Mouse (Mus musculus) embryonic facial prominence, embryonic 12.5 days (tissue): ENCODE results near the gene Tgds. TPM values are rescaled to one million over a fixed set of nuclear protein-coding genes. Genes with fewer than 3 reads are reported as not detected.

Experiments used
- ATAC-seq: fragments of 200-750 bp; cut with Nextera tagmentation; 2 replicates; pipeline ENCODE4 v1.8.0; 2017; ENCODE audit not compliant: insufficient number of reproducible peaks, insufficient read depth, low FRiP score, low TSS enrichment
- H3K27ac ChIP-seq: fragments of 300-500 bp; sonication (generic); 2 replicates; pipeline ENCODE4 v1.5.1; 2016; ENCODE audit warnings: mild to moderate bottlenecking
- H3K27me3 ChIP-seq: fragments of 300-500 bp; sonication (generic); 2 replicates; pipeline ENCODE4 v1.6.1; 2016; ENCODE audit warnings: mild to moderate bottlenecking, moderate library complexity
- H3K36me3 ChIP-seq: fragments of 300-500 bp; sonication (generic); 2 replicates; pipeline ENCODE4 v1.6.1; 2016; ENCODE audit warnings: mild to moderate bottlenecking
- H3K4me1 ChIP-seq: fragments of 300-500 bp; sonication (generic); 2 replicates; pipeline ENCODE4 v1.6.1; 2016
- H3K4me2 ChIP-seq: fragments of 300-500 bp; sonication (generic); replicated peaks from 2 replicates; pipeline ENCODE4 v1.6.1; 2016; ENCODE audit warnings: mild to moderate bottlenecking, moderate library complexity
- H3K4me3 ChIP-seq: fragments of 300-500 bp; sonication (generic); 2 replicates; pipeline ENCODE4 v1.5.1; 2016; ENCODE audit warnings: mild to moderate bottlenecking
- H3K9ac ChIP-seq: fragments of 300-500 bp; sonication (generic); 2 replicates; pipeline ENCODE4 v1.6.1; 2016; ENCODE audit warnings: mild to moderate bottlenecking, moderate library complexity
- H3K9me3 ChIP-seq: fragments of 300-500 bp; sonication (generic); 2 replicates; pipeline ENCODE4 v1.6.1; 2016; ENCODE audit warnings: mild to moderate bottlenecking, moderate library complexity
- WGBS: fragments of 180-500 bp; shearing (Covaris S2); methylation state at CpG from one replicate; pipeline ENCODE4 v1.1.7; 2016; 5-methylcytosine and 5-hydroxymethylcytosine counted together
- polyA plus RNA-seq: library from polyadenylated mRNA; unstranded; fragments of >200 nt; fragmentation: Nextera tagmentation; extraction: Ambion mirVana; gene quantifications from 2 replicates; pipeline ENCODE4 v1.2.1, GENCODE M21; 2016

Tgds gene
- polyA plus RNA-seq: 36.3 and 37.8 TPM in 2 replicates

DNA sequence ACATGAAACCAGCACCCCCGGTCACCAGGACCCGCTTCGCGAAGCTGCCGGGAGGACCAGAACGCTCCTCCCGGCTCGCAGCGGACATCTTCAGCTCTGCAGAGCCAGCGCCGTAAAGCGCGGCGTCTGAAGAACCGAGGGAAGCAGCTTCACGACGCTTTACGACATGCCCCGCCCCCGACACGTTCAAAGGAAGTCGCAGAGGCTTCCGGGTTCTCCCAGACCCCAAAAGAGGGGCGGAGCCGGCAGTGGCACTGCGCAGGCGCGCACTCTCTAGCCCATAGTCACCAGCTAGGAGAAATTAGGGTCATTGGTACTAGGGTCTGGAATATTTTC lies at the start of gene Tgds:
Tgds (minus strand) TSS at position 114 of the 336 bp plus-strand sequence.
- Histone ChIP-seq H3K27me3 (no peaks in the 10 kb centered on the region), H3K36me3 (peaks cover 16% of the 10 kb centered on the region), H3K4me3 (peak within 1 kb of the TSS; percentile 75), H3K27ac (no peak within 1 kb of the TSS; the same call in 1 of the 2 replicates), H3K4me1 (peaks cover 13% of the 10 kb centered on the region), H3K9ac (peak within 1 kb of the TSS; percentile 77), H3K4me2 (peak within 1 kb of the TSS; percentile 71), H3K9me3 (no peaks in the 10 kb centered on the region)
- under 1% methylated on average over 28 of the region's 28 CpGs for WGBS
- peak; percentile 73; the same call in 1 of the 2 replicates for ATAC-seq

DNA sequence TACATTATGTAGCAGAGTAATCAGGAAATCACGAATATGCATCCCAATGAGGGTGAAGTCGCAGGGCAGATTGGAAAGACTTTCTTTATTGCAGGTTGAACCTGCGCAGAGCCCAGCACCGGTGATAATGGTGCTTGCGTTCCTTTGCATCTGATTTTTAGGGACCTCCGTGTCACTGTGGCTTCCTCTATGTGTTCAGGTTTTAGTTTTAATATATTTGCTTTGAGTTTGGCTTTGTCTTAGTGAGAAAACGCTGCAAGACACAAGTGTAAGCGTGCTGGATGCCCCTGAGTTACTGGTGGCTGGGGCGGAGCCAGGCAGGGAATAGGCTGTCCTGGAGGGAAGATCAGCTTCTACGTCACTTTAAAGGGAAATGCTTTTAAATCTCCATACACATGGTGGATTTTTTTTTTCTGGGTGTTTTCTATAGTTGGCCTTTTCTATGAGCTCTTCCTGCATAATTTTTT lies 48.2 kb upstream of the Tgds start:
- ATAC-seq: no peak
- no peaks in the 10 kb centered on the region for H3K9me3 ChIP-seq
- no peaks in the 10 kb centered on the region for H3K27me3 ChIP-seq
- peak overlapping the region; percentile 55; the same call in 1 of the 2 replicates for H3K9ac ChIP-seq
- peak overlapping the region; percentile 48 for H3K4me3 ChIP-seq
- 3% methylated on average over 10 of the region's 10 CpGs for WGBS
- no peaks in the 10 kb centered on the region for H3K4me1 ChIP-seq
- peak overlapping the region; percentile 76 for H3K4me2 ChIP-seq
- H3K36me3 ChIP-seq: no peaks in the 10 kb centered on the region
- H3K27ac ChIP-seq: 0 out of 2 replicates have a peak overlapping the region, but pooled peaks have one; percentile 65

DNA sequence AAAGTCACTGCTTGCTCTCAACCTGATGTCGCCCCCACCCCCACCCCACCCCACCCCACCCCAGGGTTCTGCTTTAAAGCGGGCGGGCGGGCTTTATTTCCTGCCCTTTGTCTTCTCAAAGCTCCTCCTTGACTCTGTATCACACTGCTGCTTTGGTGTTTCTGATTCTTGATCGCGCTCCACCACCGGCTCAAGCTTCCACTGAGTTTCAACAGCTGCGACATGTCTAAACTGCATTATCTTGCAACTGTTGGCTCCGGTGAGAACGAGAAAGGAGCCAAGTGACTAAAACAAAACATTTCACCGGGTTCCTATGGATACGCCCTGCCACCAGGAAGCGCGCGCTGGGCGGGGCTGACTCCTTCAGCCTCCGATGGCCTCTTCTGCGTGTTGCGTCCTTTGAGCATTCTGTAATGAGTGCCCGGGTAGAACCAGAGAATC lies 47.6 kb upstream of the Tgds start:
- H3K27ac ChIP-seq: peak overlapping the region; percentile 65
- no peaks in the 10 kb centered on the region for H3K9me3 ChIP-seq
- H3K4me1 ChIP-seq: no peaks in the 10 kb centered on the region
- H3K9ac ChIP-seq: peak overlapping the region; percentile 55
- H3K4me3 ChIP-seq: peak overlapping the region; percentile 48
- under 1% methylated on average over 20 of the region's 20 CpGs for WGBS
- peak; percentile 60; the same call in 1 of the 2 replicates for ATAC-seq
- no peaks in the 10 kb centered on the region for H3K36me3 ChIP-seq
- H3K4me2 ChIP-seq: peak overlapping the region; percentile 76
- H3K27me3 ChIP-seq: no peaks in the 10 kb centered on the region

DNA sequence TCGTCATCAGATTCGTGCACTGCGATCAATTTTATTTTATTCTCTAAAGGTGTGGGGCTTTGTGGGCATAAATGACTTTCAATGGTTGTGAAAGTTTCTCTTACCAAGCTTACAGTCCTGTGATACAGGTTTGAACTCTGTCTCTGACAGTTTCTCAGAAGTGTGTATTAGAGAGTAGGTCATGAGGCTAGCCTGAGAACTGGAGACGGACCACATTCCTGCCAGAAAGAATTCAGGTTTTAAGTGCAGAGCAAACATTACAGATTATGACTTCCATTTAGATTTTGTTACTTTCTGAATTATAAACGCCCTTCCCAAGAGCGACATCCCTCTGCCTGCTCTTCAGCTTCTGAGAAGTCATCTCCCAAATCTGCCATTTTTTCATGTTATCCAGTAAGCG lies 47.1 kb upstream of the Tgds start:
- peak overlapping the region; percentile 48 for H3K4me3 ChIP-seq
- no peak for ATAC-seq
- WGBS: 33% methylated on average over 7 of the region's 7 CpGs
- peak overlapping the region; percentile 76 for H3K4me2 ChIP-seq
- no peaks in the 10 kb centered on the region for H3K9me3 ChIP-seq
- H3K27me3 ChIP-seq: no peaks in the 10 kb centered on the region
- H3K27ac ChIP-seq: peak overlapping the region; percentile 65; the same call in 1 of the 2 replicates
- no peaks in the 10 kb centered on the region for H3K4me1 ChIP-seq
- no peaks in the 10 kb centered on the region for H3K36me3 ChIP-seq
- peak overlapping the region; percentile 55 for H3K9ac ChIP-seq

DNA sequence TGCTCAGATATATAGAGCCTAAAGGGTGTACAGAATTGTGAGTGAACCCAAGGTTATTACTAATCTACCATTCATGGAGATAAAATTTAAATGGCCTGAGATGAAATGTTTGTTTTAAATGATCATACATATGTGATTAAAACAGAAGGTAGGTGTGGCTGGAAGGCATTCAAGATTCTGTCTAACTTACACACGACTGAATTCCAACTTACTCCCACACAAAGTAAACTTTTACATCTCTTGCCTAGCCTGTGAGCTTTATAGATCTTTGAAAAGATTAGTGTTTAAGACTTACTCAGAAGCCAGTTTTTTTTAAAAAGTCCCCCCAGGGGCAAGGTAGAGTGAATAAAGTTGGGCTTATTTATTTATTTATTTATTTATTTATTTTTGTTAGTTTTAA lies 46.7 kb upstream of the Tgds start:
- Histone ChIP-seq H3K4me3 (no peak overlapping the region), H3K4me1 (no peaks in the 10 kb centered on the region), H3K9me3 (no peaks in the 10 kb centered on the region), H3K27me3 (no peaks in the 10 kb centered on the region), H3K4me2 (no peak overlapping the region), H3K9ac (no peak overlapping the region), H3K36me3 (no peaks in the 10 kb centered on the region), H3K27ac (no peak overlapping the region)
- no peak for ATAC-seq
- WGBS: 68% methylated on average over 1 of the region's 1 CpGs

DNA sequence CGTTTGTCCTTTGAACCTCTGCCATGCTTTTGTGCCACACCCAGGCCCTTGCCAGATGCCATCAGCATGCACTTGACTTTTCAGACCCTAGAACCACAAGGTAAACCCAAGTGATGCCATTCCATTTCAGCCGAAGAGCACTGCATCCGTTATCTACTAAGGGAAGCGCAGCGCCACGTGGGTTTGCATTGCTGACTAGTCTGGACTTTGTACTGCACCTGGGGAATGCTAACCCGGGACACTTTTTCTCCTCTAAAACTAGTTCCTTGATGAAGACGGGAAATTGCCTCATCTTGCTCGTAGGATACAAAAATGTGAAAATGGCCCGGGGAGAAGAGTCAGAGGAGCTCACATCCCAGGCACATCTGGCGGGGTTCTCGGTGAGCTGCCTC lies 43.1 kb upstream of the Tgds start:
- Histone ChIP-seq H3K4me2 (no peak overlapping the region), H3K27ac (no peak overlapping the region), H3K9me3 (no peaks in the 10 kb centered on the region), H3K9ac (no peak overlapping the region), H3K36me3 (no peaks in the 10 kb centered on the region), H3K4me3 (no peak overlapping the region), H3K4me1 (no peaks in the 10 kb centered on the region), H3K27me3 (no peaks in the 10 kb centered on the region)
- no peak for ATAC-seq
- 80% methylated on average over 12 of the region's 12 CpGs for WGBS

DNA sequence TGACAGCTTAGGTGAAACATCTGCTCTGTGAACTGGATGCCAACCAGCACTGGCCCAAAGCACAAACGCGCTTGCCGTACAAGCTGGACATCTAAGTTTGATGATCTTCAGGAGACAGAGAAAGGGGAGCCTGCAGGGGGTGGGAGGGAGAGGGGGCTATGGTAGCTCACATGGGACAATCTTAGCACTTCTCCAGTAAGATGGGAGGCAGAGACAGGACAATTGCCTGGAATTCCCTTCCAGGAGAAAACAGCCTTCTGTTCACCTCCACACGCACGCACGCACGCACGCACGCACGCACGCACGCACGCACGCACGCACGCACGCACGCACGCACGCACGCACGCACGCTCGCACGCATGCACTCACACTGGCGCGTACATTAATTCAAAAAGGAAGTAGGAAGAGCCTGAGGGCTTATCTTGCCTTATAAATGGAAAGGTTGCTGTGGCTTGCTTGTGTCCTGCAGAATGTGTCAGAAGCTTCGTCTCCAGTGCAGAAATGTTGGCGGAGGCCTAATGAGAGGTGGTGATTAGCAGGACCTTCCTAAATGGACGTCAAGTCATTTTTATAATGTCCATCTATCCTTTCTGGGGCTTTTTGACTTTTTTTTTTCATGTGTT lies 42.6 kb upstream of the Tgds start:
- 0 out of 2 replicates have a peak, but pooled peaks cover 1% of the 10 kb centered on the region for H3K36me3 ChIP-seq
- H3K9ac ChIP-seq: no peak overlapping the region
- H3K4me1 ChIP-seq: no peaks in the 10 kb centered on the region
- no peak overlapping the region for H3K4me3 ChIP-seq
- H3K4me2 ChIP-seq: no peak overlapping the region
- H3K27ac ChIP-seq: no peak overlapping the region
- no peak for ATAC-seq
- H3K27me3 ChIP-seq: no peaks in the 10 kb centered on the region
- H3K9me3 ChIP-seq: no peaks in the 10 kb centered on the region
- 88% methylated on average over 30 of the region's 30 CpGs for WGBS

DNA sequence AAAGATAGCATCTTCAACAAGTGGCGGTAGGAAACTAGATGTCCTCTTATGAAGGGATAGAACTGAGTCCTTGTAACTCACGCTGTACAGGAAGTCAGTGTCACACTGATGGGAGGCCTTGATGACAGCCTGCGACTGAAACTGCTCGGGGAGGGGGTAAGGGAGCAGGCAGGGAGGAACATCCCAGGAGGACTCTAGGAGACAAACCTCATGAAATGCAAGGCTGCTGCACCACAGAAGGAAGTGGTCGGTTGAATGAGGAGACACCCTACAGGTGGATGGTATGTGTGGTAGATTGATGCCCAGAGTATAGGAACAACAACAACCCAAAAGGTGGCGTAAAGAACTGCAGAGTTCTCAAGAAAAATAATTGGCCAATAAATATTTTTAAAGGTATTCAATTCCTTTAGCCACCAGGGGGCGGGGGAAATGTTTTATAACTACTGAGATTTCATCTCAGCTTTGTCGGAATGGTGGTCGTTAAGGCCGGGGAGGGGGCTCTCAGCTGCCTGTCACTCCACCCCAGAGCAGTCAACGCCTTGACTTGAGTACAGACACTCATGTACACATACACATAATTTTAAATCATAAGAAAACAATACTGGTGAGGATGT lies 41.1 kb upstream of the Tgds start:
- no peak for ATAC-seq
- no peaks in the 10 kb centered on the region for H3K27me3 ChIP-seq
- no peak overlapping the region for H3K4me3 ChIP-seq
- H3K9ac ChIP-seq: no peak overlapping the region
- no peaks in the 10 kb centered on the region; the same call in 1 of the 2 replicates for H3K9me3 ChIP-seq
- WGBS: 77% methylated on average over 11 of the region's 11 CpGs
- H3K4me2 ChIP-seq: no peak overlapping the region
- no peaks in the 10 kb centered on the region for H3K4me1 ChIP-seq
- H3K27ac ChIP-seq: no peak overlapping the region
- 0 out of 2 replicates have a peak, but pooled peaks cover 16% of the 10 kb centered on the region for H3K36me3 ChIP-seq

DNA sequence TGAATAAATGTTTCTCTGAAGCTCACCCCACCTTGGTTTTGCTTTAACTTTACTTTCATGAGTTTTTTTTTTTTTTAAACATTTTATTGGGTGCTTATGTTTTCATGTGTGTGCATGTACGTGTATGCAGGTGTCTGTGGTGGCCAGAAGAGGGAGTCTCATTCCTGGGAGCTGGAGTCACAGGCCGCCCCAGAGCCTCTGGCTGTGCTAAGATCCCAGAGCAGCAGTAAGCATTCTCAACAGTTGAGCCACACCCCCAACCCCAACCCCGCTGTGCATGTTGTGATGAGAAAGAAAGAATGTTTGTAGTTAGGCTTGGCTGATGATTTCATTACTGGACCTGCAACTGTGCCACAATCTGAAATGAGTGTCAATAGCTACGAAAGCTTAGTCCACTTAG lies 36.2 kb upstream of the Tgds start:
- Histone ChIP-seq H3K27me3 (no peaks in the 10 kb centered on the region), H3K4me1 (no peaks in the 10 kb centered on the region), H3K9ac (no peak overlapping the region), H3K4me2 (no peak overlapping the region), H3K36me3 (0 out of 2 replicates have a peak, but pooled peaks cover 22% of the 10 kb centered on the region), H3K4me3 (no peak overlapping the region), H3K9me3 (no peaks in the 10 kb centered on the region; the same call in 1 of the 2 replicates), H3K27ac (no peak overlapping the region)
- ATAC-seq: no peak
- WGBS: 94% methylated on average over 4 of the region's 4 CpGs

DNA sequence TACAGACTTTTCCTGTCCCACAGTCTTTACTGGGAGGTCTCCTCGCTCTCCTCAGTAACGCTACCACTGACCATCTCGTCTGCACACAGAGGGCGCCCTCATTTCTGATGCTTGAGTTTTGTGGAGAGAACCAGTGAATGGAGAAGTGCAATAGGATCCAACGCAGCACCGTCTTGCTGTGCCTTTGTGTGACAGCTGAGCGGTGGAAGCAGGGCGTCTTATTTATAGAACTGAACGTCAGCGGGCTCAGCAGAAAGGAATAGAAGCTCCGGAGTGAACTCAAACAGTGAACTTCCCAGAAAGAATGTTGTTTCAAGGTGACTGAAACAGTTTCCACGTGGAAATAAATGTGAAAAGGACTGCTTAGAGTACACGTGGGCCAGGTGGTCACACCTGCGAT lies 30.1 kb upstream of the Tgds start:
- H3K27me3 ChIP-seq: no peaks in the 10 kb centered on the region
- no peak for ATAC-seq
- no peaks in the 10 kb centered on the region for H3K9me3 ChIP-seq
- H3K27ac ChIP-seq: no peak overlapping the region
- H3K9ac ChIP-seq: no peak overlapping the region
- 84% methylated on average over 14 of the region's 14 CpGs for WGBS
- H3K36me3 ChIP-seq: peaks cover 46% of the 10 kb centered on the region
- H3K4me3 ChIP-seq: no peak overlapping the region
- no peak overlapping the region for H3K4me2 ChIP-seq
- no peaks in the 10 kb centered on the region for H3K4me1 ChIP-seq

DNA sequence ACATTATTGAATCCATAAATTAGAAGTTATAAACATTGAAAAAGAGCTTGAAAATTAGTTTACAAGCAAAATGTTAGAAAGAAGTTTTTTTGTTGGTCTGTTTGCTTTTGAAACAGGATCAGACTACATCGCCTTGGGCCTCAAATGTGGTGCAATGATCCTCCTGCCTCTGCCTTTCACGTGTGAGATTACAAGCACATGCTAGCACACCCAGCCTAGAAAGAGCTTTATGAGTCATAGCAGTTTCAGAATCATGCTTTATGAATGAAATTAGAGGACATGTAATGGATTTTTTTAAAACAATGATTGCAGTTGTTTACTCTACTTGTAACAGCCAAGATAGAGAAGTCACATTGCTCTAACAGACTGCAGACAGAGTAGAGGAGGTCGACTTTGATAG lies 29.2 kb upstream of the Tgds start:
- H3K4me3 ChIP-seq: no peak overlapping the region
- H3K9me3 ChIP-seq: no peaks in the 10 kb centered on the region
- no peak overlapping the region for H3K9ac ChIP-seq
- H3K27me3 ChIP-seq: no peaks in the 10 kb centered on the region
- peaks cover 47% of the 10 kb centered on the region for H3K36me3 ChIP-seq
- no peaks in the 10 kb centered on the region for H3K4me1 ChIP-seq
- no peak overlapping the region for H3K27ac ChIP-seq
- H3K4me2 ChIP-seq: no peak overlapping the region
- 84% methylated on average over 3 of the region's 3 CpGs for WGBS
- no peak for ATAC-seq

DNA sequence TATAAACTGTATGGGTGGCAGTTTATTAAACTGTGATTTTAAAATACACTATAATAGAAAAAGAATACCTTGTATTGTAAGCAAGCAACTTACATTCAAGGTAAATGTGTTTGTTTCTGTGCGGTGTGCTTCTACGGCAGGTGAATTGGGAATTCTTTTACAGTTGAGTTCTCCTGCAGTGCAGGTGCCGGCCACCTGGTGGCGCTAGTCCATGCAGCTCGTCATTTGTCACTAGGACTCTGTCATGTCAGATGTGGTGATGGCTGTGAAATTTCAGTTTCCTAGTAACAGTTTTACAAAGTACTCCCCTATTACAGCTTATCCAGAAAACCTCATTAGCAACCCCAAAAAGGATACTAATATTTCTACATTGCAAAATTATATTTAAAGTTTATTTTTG lies 24.6 kb upstream of the Tgds start:
- Histone ChIP-seq H3K27me3 (no peaks in the 10 kb centered on the region), H3K9me3 (no peaks in the 10 kb centered on the region), H3K4me3 (no peak overlapping the region), H3K4me2 (no peak overlapping the region), H3K9ac (no peak overlapping the region), H3K36me3 (peaks cover 55% of the 10 kb centered on the region), H3K4me1 (no peaks in the 10 kb centered on the region), H3K27ac (no peak overlapping the region)
- WGBS: 33% methylated on average over 5 of the region's 5 CpGs
- no peak for ATAC-seq
